Mouse (Mus musculus) cerebellum, adult 2 months (tissue): ENCODE data around the gene Eed. TPM values are rescaled to one million over a fixed set of nuclear protein-coding genes. Genes with fewer than 3 reads are reported as not detected.

Source experiments
- DNase-seq, 2 experiments: peaks; one replicate each; pipeline ENCODE4 v3.0.0; 2021
- H3K27ac ChIP-seq: fragments of 200-500 bp; 2 replicates; pipeline ENCODE4 v1.5.1; 2012; ENCODE audit warnings: low read length, control low read depth, inconsistent platforms; ENCODE audit not compliant: insufficient read depth
- H3K27me3 ChIP-seq: fragments of 200-500 bp; 2 replicates; pipeline ENCODE4 v1.6.1; 2012; ENCODE audit warnings: inconsistent platforms, mild to moderate bottlenecking, low read length, moderate library complexity; ENCODE audit not compliant: control insufficient read depth, insufficient read depth
- H3K4me1 ChIP-seq: fragments of 200-500 bp; 2 replicates; pipeline ENCODE4 v1.6.1; 2011; ENCODE audit warnings: low read length; ENCODE audit not compliant: control insufficient read depth, insufficient read depth
- H3K4me3 ChIP-seq: fragments of 200-500 bp; replicated peaks from 2 replicates; pipeline ENCODE3; 2011; ENCODE audit warnings: mild to moderate bottlenecking, low read depth, low read length, control low read depth; ENCODE audit not compliant: insufficient read depth
- CTCF ChIP-seq: fragments of 200-500 bp; IDR thresholded peaks from 2 replicates; pipeline ENCODE4 v1.5.1; 2011; ENCODE audit warnings: low read depth, mild to moderate bottlenecking, control low read depth, low read length, moderate library complexity, borderline replicate concordance; ENCODE audit not compliant: insufficient read depth
- POLR2A ChIP-seq: fragments of 200-500 bp; IDR thresholded peaks from 2 replicates; pipeline ENCODE4 v1.6.1; 2011; ENCODE audit warnings: low read length, control low read depth, borderline replicate concordance; ENCODE audit not compliant: insufficient read depth
- WGBS: fragments of 180-500 bp; shearing (Covaris S2); methylation state at CpG from one replicate; pipeline ENCODE4 v1.1.7; 2018; 5-methylcytosine and 5-hydroxymethylcytosine counted together
- polyA plus RNA-seq: library from polyadenylated mRNA; depleted of rRNA; stranded (reverse); fragments of >200 nt; gene quantifications from 2 replicates; pipeline ENCODE4 v1.2.3, GENCODE M21; 2012

Gene Eed
- polyA plus RNA-seq, 1 experiment: 48.2 TPM

DNA sequence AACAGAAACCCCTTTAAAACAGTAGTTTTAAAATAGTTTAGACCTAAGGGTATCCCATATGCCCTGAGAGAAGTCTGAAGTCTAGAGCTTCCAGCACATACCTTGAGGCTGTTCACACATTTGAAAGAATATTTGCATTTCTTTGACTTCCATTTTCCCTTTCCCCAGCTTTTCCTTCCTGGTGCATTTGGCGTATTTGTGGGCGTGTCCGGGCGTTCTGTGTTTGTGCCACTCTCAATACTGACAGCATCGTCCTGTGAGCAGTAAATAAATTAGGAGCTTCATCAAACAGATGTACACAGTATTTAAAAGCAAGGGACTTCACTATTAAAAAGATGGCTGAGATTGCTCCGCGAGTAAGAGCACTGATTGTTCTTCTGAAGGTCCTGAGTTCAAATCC lies 4.0 kb downstream of the Eed start:
- 88% methylated on average over 7 of the region's 7 CpGs for WGBS

DNA sequence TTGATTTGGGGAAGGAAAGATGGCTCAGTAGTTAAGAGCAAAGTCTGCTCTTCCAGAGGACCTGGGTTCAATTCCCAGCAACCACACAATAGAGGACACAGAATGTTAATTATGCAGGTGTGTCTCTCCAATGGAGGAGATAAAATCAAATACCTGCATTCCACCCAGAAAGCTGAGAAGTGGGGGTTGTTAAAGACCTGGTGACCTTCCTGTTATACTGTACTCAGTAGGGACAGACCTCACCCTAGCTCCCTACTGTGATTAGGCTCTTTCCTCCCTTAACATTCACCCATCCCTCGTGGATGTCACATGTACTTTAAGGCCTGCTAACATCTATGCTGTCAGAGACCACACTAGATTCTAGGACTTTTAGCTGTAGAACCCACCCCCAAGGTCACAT lies 5.2 kb downstream of the Eed start:
- no peak for TF ChIP-seq POLR2A
- no peak for TF ChIP-seq CTCF
- no peak overlapping the region for H3K4me3 ChIP-seq
- no peaks in the 10 kb centered on the region for H3K27me3 ChIP-seq
- H3K4me1 ChIP-seq: no peaks in the 10 kb centered on the region
- no peak overlapping the region for H3K27ac ChIP-seq
- no peak for DNase-seq
- WGBS: 77% methylated on average over 1 of the region's 1 CpGs

More for the DNA sequence above, 4.0 kb downstream of the Eed start:
- Histone ChIP-seq H3K27ac (no peak overlapping the region), H3K4me3 (no peak overlapping the region), H3K4me1 (no peaks in the 10 kb centered on the region), H3K27me3 (no peaks in the 10 kb centered on the region)
- no peak for TF ChIP-seq CTCF
- TF ChIP-seq POLR2A: no peak
- DNase-seq: no peak

GRCm38 (mm10) chr7:89967235-89967634 lies 13.5 kb downstream of the Eed start:
- no peak for DNase-seq
- Histone ChIP-seq H3K4me3 (no peak overlapping the region), H3K27me3 (no peaks in the 10 kb centered on the region), H3K27ac (no peak overlapping the region), H3K4me1 (no peaks in the 10 kb centered on the region)
- WGBS: 83% methylated on average over 2 of the region's 2 CpGs
- no peak for TF ChIP-seq CTCF
- TF ChIP-seq POLR2A: no peak

GRCm38 (mm10) chr7:89966771-89967170 lies 14.0 kb downstream of the Eed start:
- TF ChIP-seq POLR2A: no peak
- no peak for TF ChIP-seq CTCF
- Histone ChIP-seq H3K27me3 (no peaks in the 10 kb centered on the region), H3K27ac (no peak overlapping the region), H3K4me1 (no peaks in the 10 kb centered on the region), H3K4me3 (no peak overlapping the region)
- WGBS: 83% methylated on average over 1 of the region's 1 CpGs
- no peak for DNase-seq

DNA sequence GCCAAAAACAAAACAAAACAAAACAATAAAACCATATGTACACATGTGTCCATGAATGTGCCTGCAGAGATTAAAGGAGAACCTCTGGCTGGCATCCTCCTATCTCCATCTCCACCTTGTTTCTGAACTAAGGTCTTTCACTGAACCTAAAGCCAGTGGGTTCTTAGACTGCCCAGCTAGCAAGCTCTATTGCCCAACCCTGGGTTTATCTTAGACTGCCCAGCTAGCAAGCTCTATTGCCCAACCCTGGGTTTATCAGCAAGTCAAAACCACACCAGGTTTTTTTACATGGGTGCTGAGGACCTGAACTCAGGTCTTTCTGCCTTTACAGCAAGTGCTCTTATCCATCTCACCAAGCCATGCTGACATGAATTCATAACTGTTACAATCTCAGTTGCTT lies 17.6 kb downstream of the Eed start:
- TF ChIP-seq POLR2A: no peak
- no peak for TF ChIP-seq CTCF
- no peak overlapping the region for H3K27ac ChIP-seq
- H3K27me3 ChIP-seq: no peaks in the 10 kb centered on the region
- H3K4me1 ChIP-seq: no peaks in the 10 kb centered on the region
- DNase-seq: no peak
- no peak overlapping the region for H3K4me3 ChIP-seq

GRCm38 (mm10) chr7:89957300-89957699 lies 23.5 kb downstream of the Eed start:
- 56% methylated on average over 5 of the region's 5 CpGs for WGBS
- TF ChIP-seq CTCF (no peak), POLR2A (no peak)
- Histone ChIP-seq H3K27ac (no peak overlapping the region), H3K4me1 (no peaks in the 10 kb centered on the region), H3K4me3 (no peak overlapping the region), H3K27me3 (no peaks in the 10 kb centered on the region)
- no peak for DNase-seq

DNA sequence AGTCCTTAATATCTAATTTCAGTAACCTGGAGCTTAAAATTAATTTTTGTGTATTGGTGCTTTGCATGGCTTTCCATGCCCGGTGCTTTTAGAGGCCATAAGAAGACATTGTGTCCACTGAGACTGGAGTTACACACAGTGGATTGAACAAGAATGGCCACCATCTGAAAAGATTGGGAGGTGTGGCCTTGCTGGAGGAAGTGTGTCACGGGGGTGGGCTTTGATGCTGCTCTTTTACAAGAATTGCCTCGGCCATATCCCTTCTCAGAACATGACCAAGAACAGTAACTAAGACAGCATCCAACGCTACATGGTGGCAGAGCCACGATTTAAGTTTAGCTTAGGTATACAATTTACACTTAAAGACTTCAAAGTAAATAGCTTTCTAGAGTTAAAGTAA lies 26.5 kb downstream of the Eed start:
- DNase-seq: no peak
- TF ChIP-seq POLR2A: no peak
- no peak for TF ChIP-seq CTCF
- no peaks in the 10 kb centered on the region for H3K4me1 ChIP-seq
- no peaks in the 10 kb centered on the region for H3K27me3 ChIP-seq
- no peak overlapping the region for H3K27ac ChIP-seq
- no peak overlapping the region for H3K4me3 ChIP-seq
- WGBS: 83% methylated on average over 5 of the region's 5 CpGs

DNA sequence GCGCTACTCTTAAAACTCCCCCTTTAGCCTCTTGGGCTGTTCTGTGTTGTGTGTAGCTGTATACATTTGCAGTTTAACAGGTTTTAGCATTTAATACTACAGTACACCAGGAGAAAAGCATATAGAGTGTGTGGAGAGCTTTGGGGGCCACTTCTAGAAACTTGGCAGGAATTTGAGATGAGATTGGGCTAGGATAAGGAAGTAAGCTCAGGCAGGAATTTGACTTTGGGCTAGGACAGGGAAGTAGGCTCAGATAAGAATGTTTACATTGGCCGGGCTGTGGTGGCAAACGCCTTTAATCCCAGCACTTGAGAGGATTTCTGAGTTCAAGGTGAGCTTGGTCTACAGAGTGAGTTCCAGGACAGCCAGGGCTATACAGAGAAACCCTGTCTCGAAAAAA lies 31.4 kb downstream of the Eed start:
- Histone ChIP-seq H3K27me3 (no peaks in the 10 kb centered on the region), H3K27ac (no peak overlapping the region), H3K4me3 (no peak overlapping the region), H3K4me1 (no peaks in the 10 kb centered on the region; the same call in 1 of the 2 replicates)
- DNase-seq: no peak
- TF ChIP-seq CTCF (no peak), POLR2A (no peak)
- WGBS: 88% methylated on average over 4 of the region's 4 CpGs

DNA sequence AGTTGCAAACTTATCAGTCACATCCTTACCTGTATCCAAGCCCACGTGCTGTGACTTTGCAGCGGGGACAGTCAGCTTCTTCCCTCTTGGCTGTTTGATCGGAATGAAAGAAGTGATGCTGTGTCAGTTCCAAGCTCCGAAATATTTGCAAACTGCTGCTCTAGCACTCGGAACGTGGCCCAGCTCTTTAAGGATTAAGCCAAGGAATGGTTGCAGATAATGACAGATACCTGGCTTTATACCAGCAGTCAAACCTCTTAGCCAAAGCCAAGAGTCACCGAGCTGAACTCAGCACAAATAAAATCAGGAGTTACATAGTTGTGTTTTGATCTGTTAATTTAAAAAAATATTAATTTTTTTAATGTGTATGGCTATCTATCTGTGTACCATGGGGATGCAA lies 32.8 kb downstream of the Eed start:
- H3K27me3 ChIP-seq: no peaks in the 10 kb centered on the region
- peak in 1 of 2 experiments; percentile 22 for DNase-seq
- H3K4me1 ChIP-seq: no peaks in the 10 kb centered on the region; the same call in 1 of the 2 replicates
- no peak overlapping the region for H3K4me3 ChIP-seq
- TF ChIP-seq POLR2A (no peak), CTCF (no peak)
- WGBS: 11% methylated on average over 7 of the region's 7 CpGs
- H3K27ac ChIP-seq: no peak overlapping the region
